21 mouse cellular contexts compared by ENCODE assay signal in the genomic region with DNA sequence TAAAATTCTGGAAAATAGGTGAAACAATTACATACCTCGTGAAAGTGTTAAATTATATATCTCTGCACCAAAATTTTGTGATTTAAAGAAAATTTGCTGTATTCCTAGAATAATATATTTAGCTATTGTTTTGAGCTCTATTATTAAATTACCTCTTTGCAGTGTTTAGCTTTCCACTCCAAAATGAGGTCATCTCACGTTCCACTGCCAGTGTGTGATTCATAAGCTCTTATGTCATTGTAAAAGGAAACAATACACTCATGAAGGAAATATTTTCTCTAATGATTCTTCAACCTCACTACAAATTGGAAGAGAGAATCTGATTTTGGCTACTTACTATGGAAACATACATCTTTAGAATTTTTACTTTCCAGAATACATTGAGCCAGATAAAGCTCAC.
DNase-seq lines count a peak whose midpoint lies in the region; ATAC-seq and TF ChIP-seq lines count a peak whose summit lies in the region.
"Had no signal": no experiment of that assay in that cellular context is flagged by ENCODE, and none has a peak within 500 bp of the region (broad histone marks: within the 10 kb centered on the region; RNA-seq: fewer than 3 reads in every experiment).

No protein-coding gene starts in this region.

- intact Hi-C loops in gastrocnemius, adult 2 months (cut with DNase I) = no loop called here
- intact Hi-C loops in gastrocnemius, postnatal 14 days (cut with DNase I; ENCODE audit: low total_unique reads) = no loop called here

- H3K4me1 ChIP-seq in lung, adult 2 months (ENCODE audit: control insufficient read depth, insufficient read depth, low read length) = no peaks in the 10 kb centered on the region
- H3K4me1 ChIP-seq: embryonic facial prominence, embryonic 15.5 days; forebrain, embryonic 10.5 days; forebrain, embryonic 15.5 days; heart, embryonic 13.5 days; hindbrain, embryonic 10.5 days; intestine, embryonic 15.5 days had no signal

- no peak overlapping the region for H3K4me3 ChIP-seq in gastrocnemius, adult 2 months
- no peak overlapping the region for H3K4me3 ChIP-seq in lung, adult 2 months (replicated peaks; ENCODE audit: extremely low read depth, low read depth, low read length)
- H3K4me3 ChIP-seq: embryonic facial prominence, embryonic 15.5 days; erythroblast, embryonic 14.5 days; forebrain, embryonic 10.5 days; forebrain, embryonic 15.5 days; heart, embryonic 13.5 days; hindbrain, embryonic 10.5 days; intestine, embryonic 15.5 days had no signal

- TF ChIP-seq CTCF in gastrocnemius, adult 2 months (IDR thresholded peaks at IDR 0.05) = no peak
- TF ChIP-seq CTCF in lung, adult 2 months (IDR thresholded peaks at IDR 0.05; ENCODE audit: insufficient read depth, low read length) = no peak

- ATAC-seq in cerebellum, adult (ENCODE audit: insufficient number of reproducible peaks, low FRiP score, low TSS enrichment) = no peak
- ATAC-seq: forebrain, embryonic 15.5 days; intestine, embryonic 15.5 days had no signal

- H3K27ac ChIP-seq in gastrocnemius, adult 2 months = no peak overlapping the region
- H3K27ac ChIP-seq: embryonic facial prominence, embryonic 15.5 days; forebrain, embryonic 10.5 days; forebrain, embryonic 15.5 days; heart, embryonic 13.5 days; hindbrain, embryonic 10.5 days; hindbrain, embryonic 14.5 days; intestine, embryonic 15.5 days had no signal

- TF ChIP-seq POLR2A in lung, adult 2 months (IDR thresholded peaks at IDR 0.05; ENCODE audit: borderline replicate concordance, extremely low read depth, low read depth, low read length) = no peak

- 39% methylated on average over 2 of the region's 2 CpGs for WGBS in lung, adult 2 months

- DNase-seq in cerebellum, adult 9-10 months = peak; percentile 26
- peak; percentile 24 for DNase-seq in gastrocnemius, adult 2 months
- DNase-seq in gastrocnemius, postnatal 14 days = no peak
- peak; percentile 2 for DNase-seq in lung, postnatal 10 days
- no peak for DNase-seq in lung, adult 2 months
- DNase-seq in brain, adult 2 months (ENCODE audit: low read depth, low spot score) = peak; percentile 57
- no peak for DNase-seq in embryo, embryonic 9.5 days (ENCODE audit: extremely low spot score)
- DNase-seq: adrenal gland, postnatal 10 days; cerebellum, adult 11 months; cerebellum, adult 8-10 months; heart, adult 18-20 months; kidney, adult 18-20 months had no signal

Comparison
In these comparisons a context has a peak if more than half of its experiments do, and no peak if none do; other contexts are left out.
1. DNase-seq: peak in cerebellum, adult 9-10 months (single experiment), gastrocnemius, adult 2 months (single experiment), lung, postnatal 10 days (single experiment) and brain, adult 2 months (single experiment); none in gastrocnemius, postnatal 14 days (single experiment), lung, adult 2 months (single experiment) and embryo, embryonic 9.5 days (single experiment).